Mouse (Mus musculus) MN1 (cell line): ENCODE measurements around the gene Epm2a.
"Not testable (repeated sequence)": the region's sequence is repeated elsewhere in the genome, so short reads cannot be mapped to it uniquely, and the experiment has no call there.

ENCODE experiments used
- DNase-seq: peaks from one replicate; pipeline ENCODE4 v3.0.0-alpha.2; 2016; ENCODE audit warnings: low spot score

Epm2a gene

GRCm38 (mm10) chr10:11343205-11344141 is at the start of gene Epm2a:
Epm2a (plus strand) TSS chr10:11343404.
- DNase-seq = peak; percentile 91

- DNase-seq = no peak
These were observed 44.8 kb upstream of the Epm2a start for GRCm38 (mm10) chr10:11298418-11298817.

GRCm38 (mm10) chr10:11305365-11306053 is 37.7 kb upstream of the Epm2a start:
- DNase-seq = peak; percentile 49

- DNase-seq = peak; percentile 62
These were observed 37.2 kb upstream of the Epm2a start for GRCm38 (mm10) chr10:11306054-11306367.

- no peak for DNase-seq
These were observed 33.3 kb upstream of the Epm2a start for GRCm38 (mm10) chr10:11309866-11310265.

- no peak for DNase-seq
These were observed 32.7 kb upstream of the Epm2a start for GRCm38 (mm10) chr10:11310481-11310880.

- DNase-seq = peak; percentile 71
These were observed 25.2 kb upstream of the Epm2a start for GRCm38 (mm10) chr10:11317856-11318454.

- no peak for DNase-seq
These were observed 23.7 kb upstream of the Epm2a start for GRCm38 (mm10) chr10:11319446-11319970.

- DNase-seq = no peak
These were observed 20.9 kb upstream of the Epm2a start for GRCm38 (mm10) chr10:11322316-11322715.

GRCm38 (mm10) chr10:11323202-11323898 is 19.9 kb upstream of the Epm2a start:
- DNase-seq = no peak

GRCm38 (mm10) chr10:11326526-11326925 is 16.7 kb upstream of the Epm2a start:
- no peak for DNase-seq

GRCm38 (mm10) chr10:11344536-11345468 is 1.6 kb downstream of the Epm2a start:
- DNase-seq = peak; percentile 44

GRCm38 (mm10) chr10:11350243-11350974 is 7.2 kb downstream of the Epm2a start:
- DNase-seq = not testable (repeated sequence)

GRCm38 (mm10) chr10:11354609-11355008 is 11.4 kb downstream of the Epm2a start:
- DNase-seq = no peak

GRCm38 (mm10) chr10:11361985-11362692 is 18.9 kb downstream of the Epm2a start:
- DNase-seq = peak; percentile 76

GRCm38 (mm10) chr10:11362896-11363487 is 19.8 kb downstream of the Epm2a start:
- DNase-seq = no peak

- DNase-seq = no peak
These were observed 38.1 kb downstream of the Epm2a start for GRCm38 (mm10) chr10:11381302-11381701.

- DNase-seq = no peak
These were observed 67.7 kb downstream of the Epm2a start for GRCm38 (mm10) chr10:11410926-11411325.

- no peak for DNase-seq
These were observed 76.9 kb downstream of the Epm2a start for GRCm38 (mm10) chr10:11420071-11420470.
